Mouse (Mus musculus): ENCODE data around the gene Papola.
A peak's percentile ranks its signal among the peaks of the same experiment; 100 is the strongest.

Papola gene

DNA sequence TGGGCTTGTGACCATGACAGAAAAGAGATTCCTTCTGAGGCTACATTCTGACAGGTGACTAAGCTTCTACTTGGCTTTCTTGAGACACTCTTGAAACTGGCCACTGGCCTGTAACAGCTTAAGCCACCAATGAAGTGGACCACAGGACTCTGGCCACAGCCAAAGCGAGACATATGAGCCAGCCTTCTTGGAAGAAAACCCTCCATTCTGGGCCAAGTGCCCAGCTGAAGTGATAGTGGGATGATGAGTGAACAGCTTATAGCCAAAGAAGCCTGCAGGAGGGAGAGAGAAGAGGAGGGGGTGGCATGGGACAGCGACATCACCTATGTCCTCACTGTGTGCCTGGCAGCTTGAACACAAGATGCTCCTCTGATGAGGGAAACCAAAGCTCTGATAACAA, 83.2 kb downstream of the Papola start:
- DNase-seq: no peak

DNA sequence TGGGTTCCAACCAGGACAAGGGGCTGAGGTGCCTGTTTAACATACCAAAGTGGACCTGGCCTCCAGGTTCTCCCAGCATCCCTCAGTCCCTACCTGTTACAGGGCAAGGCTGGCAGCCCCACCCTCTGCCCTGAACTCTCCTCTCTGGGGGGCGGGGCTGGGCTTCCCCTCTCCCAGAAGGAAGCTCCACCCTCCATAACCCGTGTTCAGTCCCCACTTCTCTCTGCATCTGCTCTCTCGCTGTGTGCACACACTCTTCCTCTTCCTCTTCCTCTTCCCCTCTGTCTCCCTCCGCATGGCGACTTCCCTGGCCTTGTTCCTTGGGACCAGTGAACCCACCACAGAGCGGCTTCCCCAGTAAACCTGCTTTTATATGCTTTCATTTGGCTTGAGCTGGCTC, 84.7 kb downstream of the Papola start:
- no peak for DNase-seq

DNA sequence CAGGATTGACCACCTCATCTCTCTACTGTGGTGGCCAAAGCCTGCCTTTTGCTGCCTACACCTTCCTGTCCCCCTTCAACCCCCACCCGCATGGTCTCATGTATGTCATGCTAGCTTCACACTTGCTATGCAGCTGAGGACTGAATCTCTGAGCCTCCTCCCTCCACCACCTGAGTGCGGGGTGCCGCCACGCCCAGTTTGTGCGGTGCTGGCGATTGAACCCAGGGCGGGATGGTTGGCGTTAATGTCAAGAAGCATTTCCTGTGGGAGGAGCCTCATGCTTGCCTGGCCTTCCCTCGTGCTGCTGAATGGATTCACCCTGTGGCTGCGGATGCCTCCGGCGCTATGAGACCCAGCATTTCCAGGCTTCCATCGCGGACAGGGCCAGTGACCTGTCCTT, 85.2 kb downstream of the Papola start:
- DNase-seq: no peak

DNA sequence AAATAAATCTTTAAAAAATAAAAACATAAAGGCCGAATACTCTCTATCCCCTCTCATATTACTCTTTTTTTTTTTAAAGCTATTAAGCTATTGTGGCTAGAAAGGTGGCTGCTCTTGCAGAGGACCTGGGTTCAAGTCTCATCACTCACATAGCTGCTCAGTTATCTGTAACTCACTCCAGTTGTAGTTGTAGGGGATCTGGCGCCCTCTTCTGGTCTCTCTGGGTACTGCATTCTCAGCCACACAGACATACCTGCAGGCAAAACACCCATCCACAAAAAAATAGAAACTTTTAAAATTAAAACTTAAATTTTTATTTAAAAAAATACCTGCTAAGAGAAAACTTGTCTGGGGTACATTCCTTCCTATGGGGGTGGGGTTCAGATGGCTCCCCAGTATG, 88.8 kb downstream of the Papola start:
- DNase-seq: peak; percentile 60

DNA sequence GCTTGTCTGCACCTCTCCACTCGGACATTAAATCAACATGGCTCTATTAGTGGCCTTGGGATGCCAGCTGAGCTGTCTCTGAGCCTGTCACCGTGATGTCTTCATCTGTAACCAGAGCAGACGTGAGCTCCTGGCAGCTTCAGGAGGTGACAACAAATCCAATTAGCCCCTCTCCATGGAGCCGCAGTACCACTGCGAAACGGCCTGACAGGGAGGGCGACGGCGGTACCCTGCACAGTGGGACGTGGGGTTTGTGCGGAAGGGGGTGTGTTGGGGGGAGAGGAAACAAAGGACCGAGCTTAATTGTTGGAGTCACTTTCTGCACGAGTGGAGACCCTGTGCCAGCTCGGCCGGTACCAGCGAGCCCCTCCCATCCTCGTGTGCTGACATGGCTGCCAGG, 90.6 kb downstream of the Papola start:
- no peak for DNase-seq

DNA sequence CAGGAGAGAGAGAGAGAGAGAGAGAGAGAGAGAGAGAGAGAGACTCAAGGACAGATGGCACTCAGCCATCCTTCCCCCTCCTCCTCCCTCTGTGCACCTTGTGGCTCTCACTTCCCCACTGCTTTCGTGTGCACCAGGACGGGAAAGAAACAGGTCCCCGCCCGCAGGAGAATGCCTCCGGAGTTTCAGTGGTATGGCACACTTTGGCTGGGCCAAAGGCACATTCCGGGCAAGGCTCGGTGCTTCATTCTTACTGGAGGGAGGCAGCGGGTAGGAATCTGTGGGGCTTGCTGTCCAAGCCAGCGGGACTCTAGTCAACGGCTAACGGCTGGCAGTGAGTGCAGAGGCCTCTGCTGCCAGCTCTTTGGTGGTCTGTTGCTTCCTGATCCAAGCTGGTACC, 92.0 kb downstream of the Papola start:
- DNase-seq: no peak

DNA sequence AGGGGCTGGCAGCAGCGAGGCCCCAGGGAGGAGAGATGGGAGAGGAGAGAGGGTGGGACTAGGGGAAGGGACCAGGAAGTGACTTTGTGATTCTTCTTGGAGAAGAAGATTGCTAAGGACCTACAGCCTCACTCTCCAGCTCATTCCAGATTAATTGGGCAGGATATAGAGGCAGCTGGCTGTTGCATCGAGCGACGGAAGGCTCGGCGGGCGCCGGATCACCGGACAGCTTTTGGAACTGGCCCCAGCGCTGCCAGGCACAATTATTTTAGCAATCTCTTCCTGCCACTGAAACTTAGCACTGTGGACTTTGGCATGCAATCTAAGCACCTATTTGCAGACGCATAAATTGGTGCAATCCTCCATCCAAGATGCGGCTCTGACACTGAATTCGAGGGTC, 92.4 kb downstream of the Papola start:
- DNase-seq: no peak

DNA sequence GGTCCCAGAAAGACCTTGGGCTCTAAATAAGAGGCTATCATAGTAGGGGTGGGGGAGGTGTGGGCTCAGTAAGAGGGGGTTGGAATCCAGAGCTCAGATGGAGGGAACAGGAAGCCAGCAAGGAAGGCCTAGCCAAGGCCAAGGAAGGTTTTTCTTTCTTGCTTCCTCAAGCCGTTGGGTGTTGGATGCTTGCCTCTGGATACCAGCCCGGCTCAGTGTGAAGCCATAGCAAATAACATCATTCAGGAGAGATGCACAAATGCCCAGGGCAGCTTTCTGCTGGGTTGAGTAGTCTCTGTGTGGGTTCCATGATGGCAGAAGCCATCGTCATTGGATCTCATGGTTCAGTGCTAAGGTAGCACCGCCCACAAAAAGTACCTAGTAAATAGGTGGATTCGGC, 94.3 kb downstream of the Papola start:
- no peak for DNase-seq

DNA sequence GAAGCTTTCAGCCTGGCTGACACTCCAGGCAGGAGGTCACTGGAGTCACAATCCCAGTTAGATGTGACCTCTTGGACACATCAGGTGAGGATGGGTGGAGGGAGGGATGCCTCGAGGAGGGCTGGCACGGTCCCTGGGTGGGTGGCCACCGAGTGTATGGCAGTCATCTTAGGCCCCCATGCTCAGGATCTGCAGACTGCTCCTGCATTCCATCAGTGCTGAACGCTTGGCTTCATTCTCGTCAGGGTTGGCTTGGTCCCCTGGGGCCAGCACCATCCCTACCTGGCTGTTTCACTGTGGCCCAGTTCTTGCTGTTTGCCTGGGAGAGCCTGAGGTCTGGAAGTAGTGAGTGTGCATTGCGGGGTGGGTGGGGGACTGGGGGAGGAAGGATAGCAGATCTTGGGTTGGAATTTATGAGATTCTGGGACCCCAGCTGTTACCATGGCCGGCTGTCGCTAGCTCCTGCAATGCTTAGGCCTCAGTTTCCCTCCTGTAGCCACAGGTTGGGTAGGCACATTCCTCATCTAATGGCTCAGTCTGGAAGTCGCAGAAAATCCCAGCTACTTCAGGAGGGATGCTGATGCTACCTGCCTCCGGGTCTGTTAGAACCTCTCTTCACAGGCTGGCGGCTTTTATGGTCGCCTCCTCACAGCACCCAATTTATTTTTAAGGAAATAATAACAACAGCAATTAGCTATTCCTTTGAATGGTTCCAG, 99.5 kb downstream of the Papola start:
- DNase-seq: no peak

DNA sequence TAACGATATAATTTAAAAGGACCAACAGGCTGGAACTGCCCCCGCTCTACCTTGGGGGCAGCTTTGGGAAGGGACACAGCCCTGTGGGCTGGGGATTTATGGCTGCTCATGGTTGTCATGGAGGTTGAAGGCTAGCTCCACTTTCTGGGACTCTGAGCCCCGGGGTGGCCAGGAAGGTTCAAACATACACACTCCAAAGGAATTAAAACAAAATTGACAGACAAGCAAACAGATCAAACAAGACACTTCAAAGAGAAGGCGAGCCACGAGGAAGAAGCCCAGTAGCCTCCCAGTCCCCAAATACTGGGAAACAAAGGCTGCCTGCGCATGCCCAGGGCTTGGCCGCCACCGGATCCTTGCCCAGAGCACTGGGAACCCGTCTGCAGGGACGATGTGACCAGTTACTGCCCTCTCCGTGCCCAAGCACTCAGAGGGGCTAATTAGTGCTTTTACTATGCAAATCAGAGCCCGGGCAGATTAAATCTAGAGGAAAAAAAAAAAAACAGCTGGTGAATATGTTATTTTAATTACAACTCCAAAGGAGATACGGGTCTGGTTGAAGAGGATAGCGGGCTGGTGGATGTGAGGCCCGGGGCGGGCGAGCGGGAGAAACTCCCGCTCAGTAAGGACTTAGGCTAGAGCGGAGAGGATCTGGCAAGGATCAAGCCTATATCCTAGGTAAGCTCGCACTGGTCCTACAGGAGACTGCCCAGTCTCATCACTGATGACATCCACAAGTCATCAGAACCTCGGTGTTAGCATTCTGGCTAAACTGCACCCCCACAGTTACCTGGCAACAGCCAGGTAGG, 100.2 kb downstream of the Papola start:
- DNase-seq: no peak
